Mouse (Mus musculus): Measurements from ENCODE around the gene Esr2. TPM values are rescaled to one million over a fixed set of nuclear protein-coding genes. Genes with fewer than 3 reads are reported as not detected.

The Esr2 gene
- polyA plus RNA-seq, 1 experiment from 2014 or later: 0.13 TPM

GRCm38 (mm10) chr12:76071935-76072849 is 104.9 kb downstream of the Esr2 start:
- Histone ChIP-seq H3K9ac (peak overlapping the region; percentile 17; the same call in 1 of the 2 replicates), H3K4me1 (peaks cover 25% of the 10 kb centered on the region), H3K27ac (peak overlapping the region; percentile 46; the same call in 1 of the 2 replicates), H3K4me3 (replicated peaks) (peak overlapping the region; percentile 23), H3K36me3 (replicated peaks) (peaks cover 45% of the 10 kb centered on the region), H3K4me2 (peak overlapping the region; percentile 31), H3K9me3 (no peaks in the 10 kb centered on the region), H3K27me3 (no peaks in the 10 kb centered on the region)
- ATAC-seq (ENCODE audit: low FRiP score): no peak
- 8% methylated on average over 19 of the region's 19 CpGs for WGBS

Other genes with a start within 250 kb of the Esr2 start
- not detected in 2 replicates for gene Tex21, start 69.5 kb upstream of the Esr2 start, polyA plus RNA-seq (2016; fragmentation: Nextera tagmentation; extraction: Ambion mirVana)
- 64.0 and 67.6 TPM in 2 replicates for gene Mthfd1, start 78.0 kb upstream of the Esr2 start, polyA plus RNA-seq (2016; fragmentation: Nextera tagmentation; extraction: Ambion mirVana)
- 5.9 and 6.5 TPM in 2 replicates for gene Akap5, start 147.6 kb upstream of the Esr2 start, polyA plus RNA-seq (2016; fragmentation: Nextera tagmentation; extraction: Ambion mirVana)
- gene Zbtb25, start 192.3 kb upstream of the Esr2 start, polyA plus RNA-seq (2016; fragmentation: Nextera tagmentation; extraction: Ambion mirVana): 20.0 and 22.5 TPM in 2 replicates
- 8.2 and 8.5 TPM in 2 replicates for gene Zbtb1, start 193.0 kb upstream of the Esr2 start, polyA plus RNA-seq (2016; fragmentation: Nextera tagmentation; extraction: Ambion mirVana)
- 4.6 and 4.8 TPM in 2 replicates for gene Hspa2, start 226.9 kb upstream of the Esr2 start, polyA plus RNA-seq (2016; fragmentation: Nextera tagmentation; extraction: Ambion mirVana)
- gene Ppp1r36, start 240.3 kb upstream of the Esr2 start, polyA plus RNA-seq (2016; fragmentation: Nextera tagmentation; extraction: Ambion mirVana): 0.13 and 0.93 TPM in 2 replicates